Mouse (Mus musculus): ENCODE data around the gene Ldhal6b. TPM values are rescaled to one million over a fixed set of nuclear protein-coding genes. Genes with fewer than 3 reads are reported as not detected.

Ldhal6b gene
- polyA plus RNA-seq, 1 experiment from 2014 or later, result not detected

Small RNAs within 50 kb of the gene (microRNA-seq; reads per million reads assigned to microRNA genes)
- not detected for gene Gm22475 (ENCODE audit: borderline number of aligned reads)

Other genes with a start within 250 kb of the Ldhal6b start
- 113 and 120 TPM in 2 replicates for gene Tmem242, start 21.5 kb upstream of the Ldhal6b start, polyA plus RNA-seq (2015; fragmentation: Nextera tagmentation; extraction: Ambion mirVana)
- 3.5 and 4.0 TPM in 2 replicates for gene Zdhhc14, start 73.8 kb upstream of the Ldhal6b start, polyA plus RNA-seq (2015; fragmentation: Nextera tagmentation; extraction: Ambion mirVana)

Measured in thymus, postnatal 0 days (tissue).